Mouse (Mus musculus) MEL (cell line): ENCODE results near the gene Slc9a3r2. TPM values are rescaled to one million over a fixed set of nuclear protein-coding genes. Genes with fewer than 3 reads are reported as not detected.

Source experiments
- DNase-seq: peaks from one replicate; pipeline ENCODE4 v3.0.0; 2011; ENCODE audit warnings: low read depth, low spot score
- H3K27ac ChIP-seq: 2 replicates; pipeline ENCODE4 v1.5.1; 2012; ENCODE audit warnings: low read depth, mild to moderate bottlenecking, control low read depth, low read length, moderate library complexity; ENCODE audit not compliant: control insufficient read depth
- H3K27me3 ChIP-seq, 2 experiments: fragments of 150-350 bp in 1 of 2; sonication (generic) in 1 of 2; 2 replicates each; pipeline ENCODE4 v1.6.1; 2012; ENCODE audit warnings: low read length in 2 of 2, mild to moderate bottlenecking in 2 of 2, improper control_type of control experiment in 1 of 2, moderate library complexity in 1 of 2; ENCODE audit not compliant: insufficient read depth in 2 of 2, control insufficient read depth in 1 of 2
- H3K36me3 ChIP-seq, 2 experiments: 2 replicates each; pipeline ENCODE4 v1.6.1; 2012 to 2014; ENCODE audit warnings: low read length in 2 of 2, improper control_type of control experiment in 1 of 2, inconsistent platforms in 1 of 2, mild to moderate bottlenecking in 1 of 2; ENCODE audit not compliant: insufficient read depth in 2 of 2, control insufficient read depth in 1 of 2
- H3K4me1 ChIP-seq, 2 experiments: fragments of 150-350 bp in 1 of 2; sonication (generic) in 1 of 2; 2 replicates each; pipeline ENCODE4 v1.6.1; 2012; ENCODE audit warnings: low read length in 2 of 2, improper control_type of control experiment in 1 of 2, mild to moderate bottlenecking in 1 of 2; ENCODE audit not compliant: insufficient read depth in 2 of 2, control insufficient read depth in 1 of 2
- H3K4me3 ChIP-seq, 2 experiments: fragments of 150-350 bp in 1 of 2; sonication (generic) in 1 of 2; 2 replicates each; pipeline ENCODE4 v1.5.1; 2012; ENCODE audit warnings: low read depth in 2 of 2, low read length in 2 of 2, mild to moderate bottlenecking in 2 of 2, moderate library complexity in 2 of 2, control low read depth in 1 of 2, improper control_type of control experiment in 1 of 2; ENCODE audit not compliant: control insufficient read depth in 1 of 2, insufficient read depth in 1 of 2
- H3K79me2 ChIP-seq: 2 replicates; pipeline ENCODE4 v1.6.1; 2012; ENCODE audit warnings: mild to moderate bottlenecking, low read length, moderate library complexity; ENCODE audit not compliant: control insufficient read depth, poor library complexity, insufficient read depth
- H3K9ac ChIP-seq: 2 replicates; pipeline ENCODE4 v1.6.1; 2012; ENCODE audit warnings: low read depth, mild to moderate bottlenecking, control low read depth, low read length, moderate library complexity; ENCODE audit not compliant: control insufficient read depth, poor library complexity, severe bottlenecking
- H3K9me3 ChIP-seq: fragments of 150-350 bp; sonication (generic); replicated peaks from 2 replicates; pipeline ENCODE4 v1.6.1; 2012; ENCODE audit warnings: mild to moderate bottlenecking, low read length, improper control_type of control experiment, moderate library complexity; ENCODE audit not compliant: insufficient read depth
- BHLHE40 ChIP-seq: IDR thresholded peaks from 2 replicates; pipeline ENCODE4 v1.6.1; 2012; ENCODE audit warnings: low read depth, mild to moderate bottlenecking, inconsistent platforms, low read length, improper control_type of control experiment, borderline replicate concordance
- CHD1 ChIP-seq: IDR thresholded peaks from 2 replicates; pipeline ENCODE4 v1.6.1; 2012; ENCODE audit warnings: low read depth, mild to moderate bottlenecking, inconsistent platforms, low read length, improper control_type of control experiment
- CHD2 ChIP-seq: IDR thresholded peaks from 2 replicates; pipeline ENCODE4 v1.6.1; 2011; ENCODE audit warnings: low read length, improper control_type of control experiment
- CTCF ChIP-seq, 3 experiments: IDR thresholded peaks in 2 of 3; conservative IDR thresholded peaks in 1 of 3; 2 replicates each; pipeline ENCODE4 v1.5.1; 2011 to 2012; ENCODE audit warnings: low read length in 3 of 3, low read depth in 2 of 3, mild to moderate bottlenecking in 2 of 3, improper control_type of control experiment in 1 of 3, inconsistent platforms in 1 of 3, mixed read lengths in 1 of 3, moderate library complexity in 1 of 3; ENCODE audit not compliant: control insufficient read depth in 1 of 3, insufficient read depth in 1 of 3, poor library complexity in 1 of 3, severe bottlenecking in 1 of 3
- E2F4 ChIP-seq: IDR thresholded peaks from 2 replicates; pipeline ENCODE4 v1.6.1; 2011; ENCODE audit warnings: low read depth, low read length, improper control_type of control experiment, borderline replicate concordance
- EP300 ChIP-seq, 2 experiments: IDR thresholded peaks; 2 replicates each; pipeline ENCODE4 v1.6.1; 2011; ENCODE audit warnings: improper control_type of control experiment in 2 of 2, low read length in 2 of 2, low read depth in 1 of 2, mild to moderate bottlenecking in 1 of 2
- ETS1 ChIP-seq: IDR thresholded peaks from 2 replicates; pipeline ENCODE4 v1.6.1; 2012; ENCODE audit warnings: low read depth, mild to moderate bottlenecking, inconsistent platforms, low read length, improper control_type of control experiment, moderate library complexity
- HCFC1 ChIP-seq: IDR thresholded peaks from 2 replicates; pipeline ENCODE4 v1.6.1; 2012; ENCODE audit warnings: low read depth, mild to moderate bottlenecking, inconsistent platforms, low read length, improper control_type of control experiment, moderate library complexity
- JUND ChIP-seq: IDR thresholded peaks from 2 replicates; pipeline ENCODE4 v1.6.1; 2011; ENCODE audit warnings: low read depth, mild to moderate bottlenecking, improper control_type of control experiment, low read length
- MAZ ChIP-seq: IDR thresholded peaks from 2 replicates; pipeline ENCODE4 v1.6.1; 2012; ENCODE audit warnings: low read depth, mild to moderate bottlenecking, inconsistent platforms, low read length, improper control_type of control experiment
- MEF2A ChIP-seq: IDR thresholded peaks from 2 replicates; pipeline ENCODE4 v1.6.1; 2014; ENCODE audit warnings: low read depth, mild to moderate bottlenecking, inconsistent platforms, low read length, improper control_type of control experiment; ENCODE audit not compliant: poor library complexity, insufficient replicate concordance, severe bottlenecking; ENCODE audit errors: extremely low read depth
- MXI1 ChIP-seq: IDR thresholded peaks from 2 replicates; pipeline ENCODE4 v1.6.1; 2011; ENCODE audit warnings: mild to moderate bottlenecking, low read depth, low read length, improper control_type of control experiment
- MYB ChIP-seq: IDR thresholded peaks from 2 replicates; pipeline ENCODE4 v1.6.1; 2011; ENCODE audit warnings: mild to moderate bottlenecking, low read depth, low read length, improper control_type of control experiment
- MYC ChIP-seq: IDR thresholded peaks from 2 replicates; pipeline ENCODE4 v1.6.1; 2011; ENCODE audit warnings: low read depth, mild to moderate bottlenecking, low read length, improper control_type of control experiment, moderate library complexity
- NELFE ChIP-seq: IDR thresholded peaks from 2 replicates; pipeline ENCODE4 v1.6.1; 2011; ENCODE audit warnings: low read depth, low read length, improper control_type of control experiment
- NRF1 ChIP-seq: IDR thresholded peaks from 2 replicates; pipeline ENCODE4 v1.6.1; 2014; ENCODE audit warnings: low read depth, mild to moderate bottlenecking, inconsistent platforms, low read length, improper control_type of control experiment, moderate library complexity; ENCODE audit not compliant: poor library complexity, insufficient read depth, severe bottlenecking
- POLR2A ChIP-seq, 2 experiments: IDR thresholded peaks; 2 replicates each; pipeline ENCODE4 v1.6.1; 2011 to 2012; ENCODE audit warnings: low read length in 2 of 2, mild to moderate bottlenecking in 2 of 2, control low read depth in 1 of 2, improper control_type of control experiment in 1 of 2, low read depth in 1 of 2, moderate library complexity in 1 of 2; ENCODE audit not compliant: control insufficient read depth in 1 of 2, insufficient read depth in 1 of 2, poor library complexity in 1 of 2
- POLR2AphosphoS5 ChIP-seq: IDR thresholded peaks from 2 replicates; pipeline ENCODE4 v1.6.1; 2012; ENCODE audit warnings: low read depth, borderline replicate concordance, mild to moderate bottlenecking, inconsistent platforms, low read length, moderate library complexity, mixed read lengths
- RCOR1 ChIP-seq: IDR thresholded peaks from 2 replicates; pipeline ENCODE4 v1.6.1; 2012; ENCODE audit warnings: low read depth, mild to moderate bottlenecking, inconsistent platforms, low read length, improper control_type of control experiment
- SIN3A ChIP-seq: IDR thresholded peaks from 2 replicates; pipeline ENCODE4 v1.6.1; 2012; ENCODE audit warnings: low read length, improper control_type of control experiment, inconsistent platforms
- SMC3 ChIP-seq: IDR thresholded peaks from 2 replicates; pipeline ENCODE4 v1.6.1; 2011; ENCODE audit warnings: low read depth, low read length, improper control_type of control experiment
- TAL1 ChIP-seq: IDR thresholded peaks from 2 replicates; pipeline ENCODE4 v1.6.1; 2012; ENCODE audit warnings: mild to moderate bottlenecking, inconsistent platforms, low read length, moderate library complexity, mixed read lengths
- UBTF ChIP-seq: IDR thresholded peaks from 2 replicates; pipeline ENCODE4 v1.6.1; 2012; ENCODE audit warnings: low read depth, mild to moderate bottlenecking, inconsistent platforms, low read length, improper control_type of control experiment, moderate library complexity, borderline replicate concordance; ENCODE audit not compliant: insufficient read depth
- USF1 ChIP-seq: IDR thresholded peaks from 2 replicates; pipeline ENCODE4 v1.6.1; 2014; ENCODE audit warnings: low read depth, mild to moderate bottlenecking, inconsistent platforms, low read length, improper control_type of control experiment, moderate library complexity
- USF2 ChIP-seq, 2 experiments: IDR thresholded peaks; 2 replicates each; pipeline ENCODE4 v1.6.1; 2011 to 2012; ENCODE audit warnings: improper control_type of control experiment in 2 of 2, low read length in 2 of 2, borderline replicate concordance in 1 of 2, inconsistent platforms in 1 of 2, low read depth in 1 of 2, mild to moderate bottlenecking in 1 of 2; ENCODE audit not compliant: insufficient read depth in 1 of 2
- ZKSCAN1 ChIP-seq: IDR thresholded peaks from 2 replicates; pipeline ENCODE4 v1.6.1; 2012; ENCODE audit warnings: low read depth, mild to moderate bottlenecking, inconsistent platforms, low read length, improper control_type of control experiment, moderate library complexity
- ZMIZ1 ChIP-seq: IDR thresholded peaks from 2 replicates; pipeline ENCODE4 v1.6.1; 2012; ENCODE audit warnings: low read depth, mild to moderate bottlenecking, inconsistent platforms, low read length, improper control_type of control experiment, moderate library complexity
- ZNF384 ChIP-seq: IDR thresholded peaks from 2 replicates; pipeline ENCODE4 v1.6.1; 2012; ENCODE audit warnings: low read depth, mild to moderate bottlenecking, inconsistent platforms, low read length, improper control_type of control experiment
- polyA plus RNA-seq, 2 experiments: library from polyadenylated mRNA; stranded (reverse) in 1 of 2; unstranded in 1 of 2; fragments of >175 nt in 1 of 2; fragments of >200 nt in 1 of 2; gene quantifications; 2 replicates each; pipeline versions ENCODE4 v1.2.1 to v1.2.4; 2012; ENCODE audit warnings: low replicate concordance in 2 of 2, low read depth in 1 of 2; ENCODE audit not compliant: insufficient read length in 2 of 2, insufficient read depth in 1 of 2, missing spikeins in 1 of 2
- total RNA-seq: library from RNA; depleted of rRNA; stranded (reverse); fragments of 300-350 nt; gene quantifications from 2 replicates; pipeline ENCODE4 v1.2.3, GENCODE M21; 2012

Slc9a3r2 gene
- total and polyA plus RNA-seq, 3 experiments = 0.96 to 3.5 TPM; not detected in 1

- no peaks in the 10 kb centered on the region for H3K27me3 ChIP-seq
- no peak overlapping the region for H3K9ac ChIP-seq
- no peaks in the 10 kb centered on the region for H3K36me3 ChIP-seq
- H3K9me3 ChIP-seq = no peaks in the 10 kb centered on the region
- H3K4me3 ChIP-seq = no peak overlapping the region
- no peak for TF ChIP-seq CHD2
- no peak for TF ChIP-seq NELFE
- TF ChIP-seq ETS1 = no peak
- no peak for TF ChIP-seq SMC3
- TF ChIP-seq ZNF384 = no peak
- TF ChIP-seq UBTF = no peak
- no peak for TF ChIP-seq MAZ
- TF ChIP-seq CHD1 = no peak
- no peak for TF ChIP-seq MYB
- no peak for TF ChIP-seq BHLHE40
- no peak for TF ChIP-seq SIN3A
- no peak for TF ChIP-seq POLR2AphosphoS5
- no peak for TF ChIP-seq E2F4
- TF ChIP-seq EP300 (IDR thresholded peaks at IDR 0.05; ENCODE audit: low read depth in 1 of 2, low read length in 2 of 2) = no peak
- no peak for TF ChIP-seq POLR2A (IDR thresholded peaks at IDR 0.05; ENCODE audit: control insufficient read depth in 1 of 2, insufficient read depth in 1 of 2, low read depth in 1 of 2, low read length in 2 of 2, poor library complexity in 1 of 2)
- TF ChIP-seq ZMIZ1 = no peak
- TF ChIP-seq USF1 = no peak
- TF ChIP-seq CTCF (IDR thresholded peaks at IDR 0.05 in 2 of 3, conservative IDR thresholded peaks at IDR 0.05 in 1 of 3; ENCODE audit: control insufficient read depth in 1 of 3, insufficient read depth in 1 of 3, low read depth in 2 of 3, low read length in 3 of 3, poor library complexity in 1 of 3, severe bottlenecking in 1 of 3) = no peak
- TF ChIP-seq RCOR1 = no peak
- H3K79me2 ChIP-seq = no peaks in the 10 kb centered on the region
- no peak overlapping the region for H3K27ac ChIP-seq
- DNase-seq = no peak
- peaks cover 4% of the 10 kb centered on the region in 2 experiments; a peak in 3 of 4 replicates for H3K4me1 ChIP-seq
Observed at GRCm38 (mm10) chr17:24639571-24639988, 10.5 kb downstream of the Slc9a3r2 start.

- Histone ChIP-seq H3K4me3 (no peak overlapping the region), H3K9ac (no peak overlapping the region), H3K9me3 (no peaks in the 10 kb centered on the region), H3K27me3 (no peaks in the 10 kb centered on the region), H3K27ac (no peak overlapping the region), H3K4me1 (peaks cover 4% of the 10 kb centered on the region in 2 experiments; a peak in 3 of 4 replicates), H3K36me3 (no peaks in the 10 kb centered on the region), H3K79me2 (no peaks in the 10 kb centered on the region)
- no peak for DNase-seq
- no peak for TF ChIP-seq ZMIZ1
- TF ChIP-seq SIN3A = no peak
- no peak for TF ChIP-seq HCFC1
- no peak for TF ChIP-seq E2F4
- TF ChIP-seq MYC = no peak
- TF ChIP-seq NELFE = no peak
- TF ChIP-seq POLR2A (IDR thresholded peaks at IDR 0.05; ENCODE audit: control insufficient read depth in 1 of 2, insufficient read depth in 1 of 2, low read depth in 1 of 2, low read length in 2 of 2, poor library complexity in 1 of 2) = no peak
- TF ChIP-seq CHD1 = no peak
- TF ChIP-seq NRF1 = no peak
- TF ChIP-seq USF2 (IDR thresholded peaks at IDR 0.05; ENCODE audit: borderline replicate concordance in 1 of 2, insufficient read depth in 1 of 2, low read depth in 1 of 2, low read length in 2 of 2) = no peak
- no peak for TF ChIP-seq TAL1
- TF ChIP-seq CHD2 = no peak
- TF ChIP-seq EP300 (IDR thresholded peaks at IDR 0.05; ENCODE audit: low read depth in 1 of 2, low read length in 2 of 2) = no peak
- no peak for TF ChIP-seq ZKSCAN1
- no peak for TF ChIP-seq ZNF384
- no peak for TF ChIP-seq MEF2A
- no peak for TF ChIP-seq CTCF (IDR thresholded peaks at IDR 0.05 in 2 of 3, conservative IDR thresholded peaks at IDR 0.05 in 1 of 3; ENCODE audit: control insufficient read depth in 1 of 3, insufficient read depth in 1 of 3, low read depth in 2 of 3, low read length in 3 of 3, poor library complexity in 1 of 3, severe bottlenecking in 1 of 3)
- no peak for TF ChIP-seq MYB
- TF ChIP-seq MXI1 = no peak
- TF ChIP-seq JUND = no peak
Observed at GRCm38 (mm10) chr17:24638840-24639239, 11.3 kb downstream of the Slc9a3r2 start.
